Mouse (Mus musculus) embryo, embryonic 9.5 days (tissue): ENCODE measurements around the gene Adh5.
A peak's percentile ranks its signal among the peaks of the same experiment; 100 is the strongest.

Experiments used
- DNase-seq: peaks from one replicate; pipeline ENCODE4 v3.0.0-alpha.2; 2017; ENCODE audit errors: extremely low spot score

Adh5 gene

GRCm38 (mm10) chr3:138442612-138443464 lies at the start of gene Adh5:
Gene Adh5 (plus strand): TSS chr3:138443093.
- peak; percentile 98 for DNase-seq

GRCm38 (mm10) chr3:138404872-138405271 lies 38.0 kb upstream of the Adh5 start:
- DNase-seq: no peak

GRCm38 (mm10) chr3:138405341-138405740 lies 37.6 kb upstream of the Adh5 start:
- peak; percentile 41 for DNase-seq

GRCm38 (mm10) chr3:138405840-138406239 lies 37.1 kb upstream of the Adh5 start:
- no peak for DNase-seq

- DNase-seq: no peak
Observed at GRCm38 (mm10) chr3:138407920-138408319, 35.0 kb upstream of the Adh5 start.

GRCm38 (mm10) chr3:138409585-138409984 lies 33.3 kb upstream of the Adh5 start:
- no peak for DNase-seq

- no peak for DNase-seq
Observed at GRCm38 (mm10) chr3:138410211-138410610, 32.7 kb upstream of the Adh5 start.

GRCm38 (mm10) chr3:138415121-138415690 lies 27.7 kb upstream of the Adh5 start, which contains the start of gene Adh4:
Gene Adh4 (plus strand): TSS chr3:138415466.
- no peak for DNase-seq

GRCm38 (mm10) chr3:138419369-138419768 lies 23.5 kb upstream of the Adh5 start:
- DNase-seq: no peak

GRCm38 (mm10) chr3:138420385-138420784 lies 22.5 kb upstream of the Adh5 start:
- no peak for DNase-seq

- no peak for DNase-seq
Observed at GRCm38 (mm10) chr3:138423664-138424063, 19.2 kb upstream of the Adh5 start.

- no peak for DNase-seq
Observed at GRCm38 (mm10) chr3:138424247-138424646, 18.6 kb upstream of the Adh5 start.

GRCm38 (mm10) chr3:138430360-138430976 lies 12.4 kb upstream of the Adh5 start:
- no peak for DNase-seq

GRCm38 (mm10) chr3:138431835-138432234 lies 11.1 kb upstream of the Adh5 start:
- DNase-seq: peak; percentile 30

GRCm38 (mm10) chr3:138438716-138439115 lies 4.2 kb upstream of the Adh5 start:
- no peak for DNase-seq

GRCm38 (mm10) chr3:138442203-138442602 lies 690 bp upstream of the Adh5 start:
- DNase-seq: no peak

- no peak for DNase-seq
Observed at GRCm38 (mm10) chr3:138443465-138443771, 525 bp downstream of the Adh5 start.

- no peak for DNase-seq
Observed at GRCm38 (mm10) chr3:138448077-138448860, 5.4 kb downstream of the Adh5 start.

GRCm38 (mm10) chr3:138452169-138452568 lies 9.3 kb downstream of the Adh5 start:
- no peak for DNase-seq

- no peak for DNase-seq
Observed at GRCm38 (mm10) chr3:138454234-138454633, 11.3 kb downstream of the Adh5 start.

- DNase-seq: no peak
Observed at GRCm38 (mm10) chr3:138454711-138455435, 12.0 kb downstream of the Adh5 start.
